Mouse (Mus musculus) lung, adult 18-20 months (tissue): Measurements from ENCODE around the gene Fth1.

ENCODE experiments used
- DNase-seq, 2 experiments: peaks; one replicate each; pipeline ENCODE4 v3.0.0; 2022; ENCODE audit warnings: mixed read lengths in 2 of 2

Fth1 gene

DNA sequence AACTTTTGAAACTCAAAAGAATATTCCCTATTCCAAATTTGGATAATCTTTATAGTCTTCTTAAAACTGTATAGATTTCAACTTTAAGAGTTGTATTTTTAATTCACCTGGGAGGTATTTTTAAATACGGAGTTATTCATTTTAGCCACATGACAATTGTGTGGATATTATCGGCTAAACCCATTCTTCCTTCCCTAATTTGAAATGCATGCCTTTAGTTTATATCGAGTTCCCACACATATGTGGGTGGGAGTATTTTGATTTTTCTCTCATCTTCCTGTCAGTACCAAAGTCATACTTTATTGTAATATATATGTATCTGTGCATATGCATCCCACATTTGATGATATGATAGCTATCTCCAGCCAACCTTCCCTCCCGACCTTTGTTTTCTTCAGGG is at the start of gene Fth1:
Fth1 (plus strand) TSS at position 341 of the 400 bp plus-strand sequence.
- no peak for DNase-seq

DNA sequence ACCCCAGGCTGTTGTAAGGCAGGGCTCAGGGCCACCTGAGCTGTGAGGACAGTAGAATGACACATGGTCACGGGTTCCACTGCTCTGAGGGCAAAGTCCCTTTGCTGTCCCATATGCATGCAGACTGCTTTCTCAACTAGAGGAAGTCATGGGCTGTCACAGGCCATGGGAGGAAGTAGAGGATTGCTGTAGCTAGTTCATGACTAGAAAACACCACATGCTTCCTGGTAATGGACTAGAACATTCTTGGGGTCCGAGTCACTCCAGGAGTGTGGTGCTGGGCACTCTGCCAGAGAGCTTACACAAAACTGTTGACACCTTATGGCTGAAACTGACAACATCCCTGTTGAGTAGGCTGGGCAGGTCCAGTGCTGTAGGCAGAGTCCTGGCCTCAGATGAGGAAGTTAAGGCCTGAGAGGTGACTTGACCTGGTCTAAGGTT is 49.2 kb upstream of the Fth1 start:
- peak; percentile 50 to 54 for DNase-seq

DNA sequence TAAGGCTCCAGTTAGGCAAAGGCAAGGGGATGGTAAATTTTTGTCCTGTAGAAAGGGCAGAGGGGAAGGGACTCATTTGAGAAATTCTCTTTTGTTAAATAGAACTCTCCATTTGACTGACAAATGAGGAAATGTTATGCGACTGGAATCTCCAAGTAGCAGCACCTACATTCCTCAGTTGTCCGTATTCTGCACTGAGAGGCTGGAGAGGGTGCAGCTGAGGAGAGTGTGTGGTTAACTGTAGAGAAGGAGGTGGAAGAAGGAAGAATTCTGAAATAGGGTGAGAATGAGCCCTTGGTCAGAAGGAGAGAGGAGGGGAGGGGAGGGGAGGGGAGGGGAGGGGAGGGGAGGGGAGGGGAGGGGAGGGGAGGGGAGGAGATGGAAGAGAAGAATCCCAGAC is 46.5 kb upstream of the Fth1 start:
- DNase-seq = no peak

DNA sequence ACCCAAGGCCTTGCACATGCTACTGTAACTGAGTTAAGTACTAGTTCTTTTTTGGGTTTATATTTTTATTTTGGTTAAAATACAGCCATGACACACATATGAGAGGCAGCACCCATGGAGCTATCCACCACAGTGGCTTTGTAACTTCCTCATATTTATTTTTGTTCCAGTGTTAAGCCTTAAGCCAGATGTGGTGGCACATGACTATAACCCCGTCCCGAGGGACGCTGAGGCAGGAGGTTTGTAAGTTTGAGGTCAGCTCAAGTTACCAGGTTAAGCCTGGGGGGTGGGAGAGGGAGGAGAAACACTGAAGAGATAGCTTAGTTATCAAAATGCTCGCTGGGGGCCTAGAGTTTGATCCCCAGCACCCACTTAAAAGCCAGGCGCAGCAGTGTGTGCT is 43.8 kb upstream of the Fth1 start:
- DNase-seq = no peak

DNA sequence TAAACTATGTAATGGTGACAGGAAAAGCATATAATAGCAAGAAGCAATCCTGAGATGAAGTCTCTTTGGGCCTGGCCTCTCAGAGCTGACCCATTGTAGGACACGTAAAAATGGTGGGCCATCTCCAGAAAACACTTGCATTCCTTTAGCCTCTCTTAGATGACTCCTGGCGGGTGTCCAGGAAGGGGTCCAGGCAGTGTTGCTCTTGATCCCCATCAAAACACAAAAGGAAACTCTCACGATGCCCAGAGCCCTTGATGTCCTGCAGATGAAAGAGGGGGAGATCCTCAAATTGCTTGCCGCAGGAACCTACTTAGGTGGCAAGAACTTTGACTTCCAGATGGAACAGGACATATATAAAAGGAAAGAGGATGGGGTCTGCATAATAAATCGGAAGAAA is 43.0 kb upstream of the Fth1 start:
- DNase-seq = no peak

DNA sequence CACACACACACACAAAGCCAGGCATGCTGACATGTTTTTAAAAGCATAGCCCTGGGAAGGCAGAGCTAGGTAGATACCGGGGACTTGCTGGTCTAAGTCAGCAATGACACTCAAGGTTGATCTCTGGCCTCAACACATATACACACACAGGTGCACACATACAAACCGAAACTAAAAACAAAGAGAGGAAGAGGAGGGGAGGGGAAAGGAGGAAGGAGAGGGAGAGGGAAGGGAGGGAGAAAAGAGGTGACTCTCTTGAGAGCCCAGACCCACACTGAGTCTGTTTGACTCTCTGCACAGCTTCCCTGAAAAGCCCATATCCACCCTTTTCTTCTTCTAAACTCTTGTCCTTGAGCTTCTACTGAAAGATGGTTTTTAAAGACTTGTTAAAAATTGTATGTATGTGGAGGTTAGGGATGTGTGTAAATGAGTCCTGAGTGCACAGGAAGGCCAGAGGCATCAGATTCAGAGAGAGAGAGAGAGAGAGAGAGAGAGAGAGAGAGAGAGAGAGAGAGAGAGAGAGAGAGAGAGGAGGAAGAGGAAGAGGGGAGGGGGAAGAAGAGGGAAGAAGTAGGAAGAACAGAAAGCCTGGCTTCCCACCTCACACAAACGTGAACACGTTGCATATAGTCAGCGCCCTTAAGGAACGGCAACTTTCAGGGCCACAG is 42.1 kb upstream of the Fth1 start:
- no peak for DNase-seq

DNA sequence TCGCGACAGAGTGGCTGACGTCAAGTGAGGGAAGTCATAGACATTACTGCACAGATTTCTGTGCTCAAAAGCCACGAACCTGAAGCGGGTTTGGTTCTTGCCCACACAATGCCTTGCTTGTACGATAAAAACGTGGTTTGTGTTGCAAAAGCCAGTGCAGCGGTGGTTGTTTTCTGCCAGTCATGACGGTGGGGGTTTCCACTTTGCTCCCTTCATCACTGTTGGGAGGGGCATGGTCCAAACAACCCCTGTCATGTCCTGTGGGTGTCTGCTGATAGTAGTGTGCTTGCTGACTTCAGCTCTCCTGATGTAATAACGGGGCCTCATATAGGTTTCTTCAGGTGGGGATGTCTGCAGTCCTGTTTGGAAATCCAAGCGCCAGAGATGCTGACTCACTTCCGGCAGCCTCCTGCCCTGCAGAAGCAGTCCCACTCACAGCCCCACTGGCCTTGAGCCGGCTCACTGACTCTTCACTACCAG is 41.5 kb upstream of the Fth1 start:
- DNase-seq = peak; percentile 54

DNA sequence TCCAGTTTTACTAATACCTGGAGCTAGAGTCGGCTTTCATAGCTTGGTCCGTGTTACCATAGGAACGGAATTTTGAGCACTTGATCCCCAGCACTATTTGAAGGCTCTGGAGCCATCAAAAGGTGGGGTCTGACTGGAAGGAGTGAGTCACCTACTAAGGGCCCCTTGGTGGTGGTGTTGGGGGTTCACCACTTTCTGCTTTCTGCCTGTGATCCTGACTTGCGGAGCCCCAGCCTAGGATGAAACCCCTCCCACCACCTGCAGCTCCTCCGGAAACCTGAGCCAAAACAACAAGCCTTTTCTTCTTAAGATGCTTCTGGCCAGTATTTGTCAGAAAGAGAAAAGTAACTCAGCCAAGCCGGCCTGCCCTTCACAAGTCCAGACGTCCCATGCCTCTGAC is 40.6 kb upstream of the Fth1 start:
- DNase-seq = no peak

DNA sequence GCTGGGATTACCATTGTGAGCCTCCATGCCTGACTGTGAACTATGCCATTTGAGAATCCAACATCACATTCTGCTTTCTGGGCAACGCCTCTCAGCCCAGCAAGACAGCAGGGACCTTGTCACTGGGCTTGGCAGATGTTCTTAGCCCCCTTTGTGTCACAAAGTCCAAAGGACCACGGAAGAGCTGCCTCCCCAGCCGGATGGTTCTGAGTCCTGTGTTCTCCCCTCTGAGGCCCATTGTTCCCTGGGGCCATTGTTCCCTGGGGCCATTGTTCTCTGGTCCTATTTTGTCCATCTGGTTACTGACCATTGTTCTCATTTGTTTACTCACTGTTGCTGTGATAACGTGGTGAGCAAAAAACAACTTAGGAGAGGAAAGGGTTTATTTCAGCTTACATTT is 39.5 kb upstream of the Fth1 start:
- DNase-seq = no peak

DNA sequence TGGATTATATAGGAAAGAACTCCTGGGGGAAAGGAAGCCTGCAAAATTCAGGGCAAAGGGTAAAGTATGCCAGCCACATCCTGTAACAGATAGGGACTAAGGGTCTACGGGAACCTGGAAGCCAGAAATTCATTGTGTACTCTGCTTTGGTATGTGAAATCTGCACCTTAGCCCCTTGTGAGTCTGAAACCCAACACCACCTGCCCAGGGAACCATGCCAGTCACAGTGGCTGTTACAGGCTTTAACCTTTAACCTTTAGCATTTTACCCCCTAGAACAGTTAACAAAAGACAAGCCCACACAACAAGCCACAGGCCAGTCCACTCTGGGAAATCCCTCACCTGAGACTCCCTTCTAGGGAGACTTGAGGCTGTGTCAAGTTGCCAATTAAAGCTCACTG is 38.6 kb upstream of the Fth1 start:
- DNase-seq = peak in 1 of 2 experiments; percentile 52

DNA sequence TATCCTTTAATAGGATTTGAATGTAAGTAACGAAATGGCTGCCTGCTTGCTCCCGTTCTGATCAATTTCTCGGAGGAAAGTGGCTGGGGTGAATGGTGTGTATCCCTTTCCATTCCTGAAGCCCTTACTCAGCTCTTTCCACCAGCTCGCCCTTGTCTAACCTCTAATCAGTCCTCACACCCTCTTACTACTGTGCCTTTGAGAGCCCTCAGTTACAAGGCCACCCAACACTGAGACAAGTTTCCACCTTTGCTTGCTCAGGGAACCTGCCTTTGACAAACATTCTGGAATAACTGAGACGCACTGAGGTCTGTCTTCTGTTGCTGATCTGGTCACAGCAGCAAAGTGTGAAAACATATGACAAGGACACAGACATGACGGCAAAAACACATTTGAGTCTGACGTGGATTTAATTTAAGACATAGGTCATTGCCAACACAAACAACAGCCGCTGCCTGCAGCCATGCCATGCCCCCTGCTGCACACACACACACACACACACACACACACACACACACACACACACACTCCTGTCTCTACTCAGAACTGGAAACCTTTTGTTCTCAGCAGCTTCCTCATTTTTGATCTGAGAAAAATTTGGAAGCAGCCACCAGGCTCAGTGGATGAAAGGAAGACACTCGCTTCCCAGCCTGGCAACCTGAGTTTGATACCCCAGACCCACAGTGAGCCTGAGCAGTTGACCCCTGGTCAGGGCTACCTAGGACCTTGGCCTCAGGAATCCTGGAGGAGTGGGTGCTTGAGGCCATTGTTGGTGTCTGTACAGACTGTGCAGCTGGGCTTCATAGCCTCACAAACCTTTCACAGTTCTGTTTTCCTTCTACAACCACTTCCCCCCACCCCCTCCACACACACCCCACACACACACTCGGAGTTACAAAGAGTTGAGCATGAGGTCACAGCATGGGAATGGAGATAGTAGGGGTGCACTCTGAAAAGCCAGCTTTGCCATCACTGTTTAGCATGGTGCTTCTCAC is 37.6 kb upstream of the Fth1 start:
- DNase-seq = peak in 1 of 2 experiments; percentile 50

DNA sequence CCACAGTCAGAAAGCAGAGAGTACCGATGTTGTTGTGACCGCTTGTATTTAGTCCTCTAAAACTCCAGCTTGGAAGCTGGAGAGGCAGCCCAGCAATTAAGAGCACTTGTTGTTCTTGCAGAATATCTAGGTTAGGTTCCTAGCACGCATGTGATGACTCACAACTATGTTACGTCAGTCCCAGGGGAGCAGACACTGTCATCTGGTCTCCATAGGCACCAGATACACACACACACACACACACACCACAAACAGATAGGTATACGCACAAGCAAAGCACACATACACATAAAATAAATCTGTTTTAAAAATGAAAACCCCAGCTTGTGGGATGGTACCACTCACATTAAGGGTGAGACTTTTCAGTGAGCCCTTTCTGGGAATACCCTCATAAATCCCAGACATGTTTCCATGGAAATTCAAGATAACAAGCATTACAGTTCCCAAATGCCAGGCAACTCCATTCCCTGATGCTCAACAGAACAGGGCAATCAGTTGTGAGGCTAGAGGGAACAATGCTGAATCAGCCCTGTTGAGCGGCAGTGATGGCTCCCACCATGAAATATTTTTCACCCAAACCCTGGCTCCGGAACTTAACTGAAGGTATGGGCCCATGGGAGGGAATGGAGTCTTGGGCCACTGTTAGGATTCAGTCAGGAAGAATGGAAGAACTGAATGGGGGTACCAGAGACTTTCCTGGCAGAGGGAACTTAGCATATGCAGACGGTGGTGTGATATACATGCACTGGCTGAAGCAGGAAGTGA is 34.4 kb upstream of the Fth1 start:
- peak; percentile 34 to 51 for DNase-seq

DNA sequence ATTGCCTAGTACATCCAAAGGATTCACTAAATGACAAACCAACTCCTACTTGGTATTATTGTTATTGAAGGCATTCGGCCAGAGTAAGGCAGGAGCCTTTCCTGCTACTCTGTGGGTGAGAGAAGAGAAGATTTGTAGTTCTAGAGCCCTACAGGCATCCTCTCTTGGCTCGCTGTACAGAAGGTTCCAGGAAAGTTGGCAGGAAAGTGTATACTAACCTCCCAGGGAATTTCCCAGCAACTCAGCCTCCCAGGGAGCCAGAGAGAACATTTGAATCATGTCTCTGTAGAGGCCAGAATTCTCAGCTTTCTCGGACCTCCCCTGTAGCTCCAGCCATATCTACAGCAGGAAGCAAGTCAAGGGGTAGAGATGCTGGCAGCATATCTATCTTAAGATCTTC is 33.4 kb upstream of the Fth1 start:
- peak; percentile 39 to 51 for DNase-seq

DNA sequence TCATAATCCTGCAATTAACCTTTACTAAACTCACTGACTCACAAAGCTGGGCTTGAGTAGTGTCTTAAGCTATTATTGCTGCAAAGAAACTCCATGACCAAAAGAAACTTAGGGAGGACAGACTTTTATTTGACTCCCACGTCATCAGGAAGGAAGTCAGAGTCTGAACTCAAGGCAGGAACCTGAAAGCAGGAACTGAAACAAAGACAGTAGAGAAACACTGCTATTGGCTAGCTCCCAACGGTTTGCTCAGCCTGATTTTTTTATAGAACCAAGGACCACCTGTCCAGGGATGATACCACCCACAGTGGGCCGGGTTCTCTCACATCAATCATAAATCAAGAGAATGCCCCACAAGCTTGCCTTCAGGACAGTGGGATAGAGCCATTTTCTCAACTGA is 28.0 kb upstream of the Fth1 start:
- peak in 1 of 2 experiments; percentile 27 for DNase-seq

DNA sequence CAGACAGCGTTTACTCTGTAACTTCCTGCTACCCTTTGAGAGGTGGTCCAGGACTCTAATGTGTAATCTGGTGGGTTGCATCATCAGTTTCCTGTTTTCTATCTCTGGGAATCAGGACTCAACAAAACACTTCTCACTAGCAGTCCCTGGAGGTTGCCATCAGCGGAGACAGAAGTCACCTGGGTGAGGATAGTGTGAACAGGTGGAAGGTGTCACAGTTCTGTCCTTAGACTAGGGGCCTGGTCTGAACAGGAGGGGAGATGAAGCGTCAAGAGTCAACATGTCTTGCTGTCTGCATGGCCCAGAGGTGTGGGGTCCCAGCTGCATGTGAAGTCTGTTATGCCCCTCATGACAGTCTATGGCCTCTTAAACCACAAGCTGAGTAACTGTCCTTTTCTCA is 27.5 kb upstream of the Fth1 start:
- peak in 1 of 2 experiments; percentile 34 for DNase-seq

DNA sequence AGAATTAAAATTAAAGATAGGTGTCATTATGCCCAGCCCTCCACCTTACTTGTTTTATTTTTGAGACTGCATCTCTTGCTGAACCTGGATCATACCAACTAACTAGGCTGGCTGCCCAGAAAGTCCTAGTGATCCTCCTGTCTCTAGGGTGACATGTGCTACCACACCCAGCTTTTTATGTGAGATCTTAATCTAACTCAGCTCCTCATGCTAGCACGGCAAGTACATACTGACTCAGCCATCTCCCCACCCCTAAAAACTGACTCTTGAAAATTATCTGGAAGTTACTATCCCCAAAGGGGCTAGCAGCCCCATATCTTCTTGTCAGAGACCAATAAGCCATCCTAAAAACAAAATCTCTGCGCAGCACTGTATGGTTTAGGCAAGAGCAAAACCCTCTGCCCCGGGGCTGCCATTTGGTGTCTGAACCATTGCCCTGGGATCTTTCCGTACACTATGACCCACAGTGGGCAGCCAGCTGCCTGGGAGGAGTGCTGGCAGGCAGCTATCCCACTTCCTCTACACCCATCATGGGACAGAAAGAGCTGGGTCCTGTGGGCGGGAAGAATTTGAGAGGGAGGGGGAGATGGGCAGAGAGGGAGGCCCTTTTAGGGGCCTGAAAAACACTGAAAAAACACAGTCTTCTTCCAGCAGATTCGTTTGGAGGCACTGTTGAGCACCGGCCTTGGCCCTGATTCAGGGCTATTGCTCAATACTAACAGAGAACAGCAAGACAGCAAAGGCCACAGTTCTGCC is 26.2 kb upstream of the Fth1 start:
- peak; percentile 90 to 92 for DNase-seq

DNA sequence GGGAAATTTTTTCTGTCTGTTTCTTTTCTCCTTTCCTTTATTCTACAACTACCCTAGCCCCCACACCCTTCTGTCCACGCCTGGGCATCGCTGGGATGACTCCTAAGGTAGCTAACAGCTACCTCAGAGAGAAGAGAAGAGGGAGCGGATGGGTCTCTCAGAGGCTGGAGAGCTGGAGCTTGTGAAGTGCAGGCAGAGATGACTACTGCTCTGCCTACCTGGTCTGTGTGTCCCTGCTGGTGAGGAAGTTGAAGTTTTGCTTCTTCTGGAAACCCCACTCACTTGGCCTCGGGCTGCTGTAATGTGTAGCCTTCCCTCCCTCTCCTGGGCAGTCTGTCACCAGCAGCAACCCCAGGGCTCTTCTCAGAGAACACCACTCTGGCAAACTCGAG is 25.6 kb upstream of the Fth1 start:
- DNase-seq = peak; percentile 49 to 58

DNA sequence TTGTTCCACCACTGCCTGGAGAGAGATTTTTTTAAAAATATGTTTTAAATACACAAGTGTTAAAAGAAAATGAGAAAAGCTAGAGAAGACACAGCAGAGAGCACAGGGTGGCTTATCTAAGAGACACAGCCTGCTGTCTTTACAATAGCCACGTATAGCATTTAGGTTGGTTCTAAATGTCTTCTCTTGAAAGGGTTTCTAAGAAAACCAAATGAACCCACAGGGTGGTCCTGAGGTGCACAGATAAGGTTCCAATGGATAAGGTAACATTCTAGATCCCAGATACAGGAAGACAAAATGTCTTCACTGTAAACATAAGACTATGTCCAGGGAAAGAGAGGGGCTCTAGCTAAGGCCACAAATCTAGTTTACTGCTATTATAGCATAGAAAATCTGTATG is 25.0 kb upstream of the Fth1 start:
- no peak for DNase-seq

DNA sequence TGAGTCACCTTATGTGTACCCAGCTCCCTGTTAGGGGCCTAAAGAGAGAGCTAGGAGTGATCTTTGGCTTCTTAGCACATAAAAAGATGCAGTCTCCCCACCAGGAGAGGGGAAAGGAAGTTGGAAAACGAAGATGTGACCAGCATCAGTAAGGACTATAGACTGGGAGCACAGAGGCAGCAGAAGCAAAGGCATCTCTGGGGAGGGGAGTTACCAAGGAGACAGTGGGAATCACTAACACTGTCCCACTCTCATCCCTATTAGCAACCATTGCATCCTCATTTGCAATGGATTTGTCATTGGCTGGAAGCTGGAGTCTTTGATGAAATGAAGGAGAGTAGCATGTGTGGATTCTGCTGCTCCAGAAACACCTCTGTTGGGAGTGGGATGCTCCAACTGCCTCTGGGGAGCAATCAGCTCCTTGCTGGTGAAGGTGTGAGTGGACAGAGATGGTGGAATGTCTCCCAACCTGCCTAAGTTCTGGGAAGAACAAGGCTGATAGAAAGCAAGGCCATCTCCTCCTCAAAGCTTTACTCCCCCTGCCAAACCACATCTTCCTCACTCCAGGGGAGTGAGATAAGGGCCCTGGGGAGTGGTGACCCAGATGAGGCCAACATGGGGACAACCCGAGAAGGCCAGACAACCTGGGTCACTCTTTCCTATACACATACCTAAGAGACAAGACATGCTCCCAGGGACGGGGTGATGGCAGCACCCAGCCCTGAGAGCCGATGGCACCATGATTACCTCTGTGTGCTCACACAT is 23.6 kb upstream of the Fth1 start:
- DNase-seq = no peak

DNA sequence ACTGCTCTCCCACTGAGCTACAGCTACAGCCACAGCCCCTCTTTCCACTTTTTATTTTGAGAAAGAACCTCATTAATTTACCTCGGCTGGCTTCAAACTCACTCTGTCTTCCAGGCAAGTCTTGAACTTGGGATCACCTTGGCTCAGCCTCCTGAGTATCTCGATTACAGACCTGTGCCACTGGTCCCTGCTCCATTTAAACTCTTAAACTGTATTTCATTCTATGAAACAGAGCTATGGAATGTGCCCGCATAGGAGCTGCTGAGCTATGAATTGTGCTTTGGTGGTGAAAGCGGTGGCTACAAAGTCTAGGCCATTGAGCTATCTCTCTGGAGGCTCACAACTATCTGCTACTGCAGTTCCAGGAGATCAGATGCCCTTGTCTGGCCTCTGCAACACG is 22.4 kb upstream of the Fth1 start:
- no peak for DNase-seq

DNA sequence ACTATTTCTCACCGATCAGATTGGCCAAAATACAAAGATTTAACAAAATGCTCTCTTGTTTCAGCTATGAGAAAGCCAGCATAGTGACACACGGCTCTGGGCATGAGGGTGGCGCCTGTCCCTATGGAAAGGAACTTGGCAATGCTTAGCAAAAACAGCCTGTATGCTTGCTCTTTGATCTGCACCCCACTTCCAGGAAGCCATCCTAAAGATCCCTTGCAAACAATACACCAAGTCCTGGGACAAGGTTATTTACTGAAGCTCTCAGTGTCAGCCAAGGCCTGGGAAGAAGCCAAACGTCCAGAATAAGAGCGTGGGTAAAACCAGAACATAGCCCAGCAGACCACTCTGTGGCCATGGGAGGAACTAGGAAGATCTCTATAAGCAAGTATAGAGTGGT is 19.6 kb upstream of the Fth1 start:
- DNase-seq = no peak
